Mouse (Mus musculus): ENCODE measurements around the gene Ly86. TPM values are rescaled to one million over a fixed set of nuclear protein-coding genes. Genes with fewer than 3 reads are reported as not detected.

Ly86 gene
- polyA plus RNA-seq, 1 experiment from 2014 or later: 11.9 TPM

- no peak overlapping the region for H3K9ac ChIP-seq (ENCODE audit: low read length)
- no peaks in the 10 kb centered on the region for H3K9me3 ChIP-seq (ENCODE audit: control insufficient read depth, low read length)
- H3K4me1 ChIP-seq (replicated peaks; ENCODE audit: control insufficient read depth, insufficient read depth, low read length): peaks cover 10% of the 10 kb centered on the region; the same call in 1 of the 2 replicates
- H3K36me3 ChIP-seq (ENCODE audit: control insufficient read depth, insufficient read depth, low read length): no peaks in the 10 kb centered on the region
- H3K27me3 ChIP-seq (replicated peaks; ENCODE audit: control insufficient read depth, insufficient read depth, low read length): peaks cover 11% of the 10 kb centered on the region; the same call in 1 of the 2 replicates
- WGBS: 93% methylated on average over 2 of the region's 2 CpGs
- H3K4me2 ChIP-seq (ENCODE audit: low read length): no peak overlapping the region
- no peak overlapping the region for H3K27ac ChIP-seq (ENCODE audit: low read depth)
- H3K4me3 ChIP-seq (ENCODE audit: low read depth, low read length): no peak overlapping the region
- no peak for ATAC-seq (replicated peaks; ENCODE audit: low FRiP score, low TSS enrichment, low read depth)
- DNase-seq (ENCODE audit: low spot score): no peak
Measured at GRCm38 (mm10) chr13:37431707-37432106, 86.7 kb downstream of the Ly86 start.

- DNase-seq (ENCODE audit: low spot score) (no peak), ATAC-seq (replicated peaks; ENCODE audit: low FRiP score, low TSS enrichment, low read depth) (no peak)
- peaks cover 20% of the 10 kb centered on the region for H3K27me3 ChIP-seq (replicated peaks; ENCODE audit: control insufficient read depth, insufficient read depth, low read length)
- no peak overlapping the region for H3K4me2 ChIP-seq (ENCODE audit: low read length)
- no peak overlapping the region for H3K9ac ChIP-seq (ENCODE audit: low read length)
- peaks cover 10% of the 10 kb centered on the region; the same call in 1 of the 2 replicates for H3K4me1 ChIP-seq (replicated peaks; ENCODE audit: control insufficient read depth, insufficient read depth, low read length)
- no peak overlapping the region for H3K27ac ChIP-seq (ENCODE audit: low read depth)
- H3K4me3 ChIP-seq (ENCODE audit: low read depth, low read length): no peak overlapping the region
- no peaks in the 10 kb centered on the region for H3K36me3 ChIP-seq (ENCODE audit: control insufficient read depth, insufficient read depth, low read length)
- WGBS: 35% methylated on average over 4 of the region's 4 CpGs
- no peaks in the 10 kb centered on the region for H3K9me3 ChIP-seq (ENCODE audit: control insufficient read depth, low read length)
Measured at GRCm38 (mm10) chr13:37432653-37433052, 87.6 kb downstream of the Ly86 start.

- no peak overlapping the region for H3K4me3 ChIP-seq (ENCODE audit: low read depth, low read length)
- H3K9ac ChIP-seq (ENCODE audit: low read length): no peak overlapping the region
- H3K27me3 ChIP-seq (replicated peaks; ENCODE audit: control insufficient read depth, insufficient read depth, low read length): peaks cover 21% of the 10 kb centered on the region
- no peak overlapping the region for H3K4me2 ChIP-seq (ENCODE audit: low read length)
- H3K9me3 ChIP-seq (ENCODE audit: control insufficient read depth, low read length): no peaks in the 10 kb centered on the region
- WGBS: 28% methylated on average over 3 of the region's 3 CpGs
- H3K27ac ChIP-seq (ENCODE audit: low read depth): no peak overlapping the region
- ATAC-seq (replicated peaks; ENCODE audit: low FRiP score, low TSS enrichment, low read depth) (no peak), DNase-seq (ENCODE audit: low spot score) (no peak)
- H3K36me3 ChIP-seq (ENCODE audit: control insufficient read depth, insufficient read depth, low read length): no peaks in the 10 kb centered on the region
- H3K4me1 ChIP-seq (replicated peaks; ENCODE audit: control insufficient read depth, insufficient read depth, low read length): peaks cover 10% of the 10 kb centered on the region; the same call in 1 of the 2 replicates
Measured at GRCm38 (mm10) chr13:37433142-37433541, 88.1 kb downstream of the Ly86 start.

- WGBS: 11% methylated on average over 3 of the region's 3 CpGs
- peak overlapping the region; percentile 76 for H3K4me2 ChIP-seq (ENCODE audit: low read length)
- peaks cover 10% of the 10 kb centered on the region; the same call in 1 of the 2 replicates for H3K4me1 ChIP-seq (replicated peaks; ENCODE audit: control insufficient read depth, insufficient read depth, low read length)
- H3K4me3 ChIP-seq (ENCODE audit: low read depth, low read length): no peak overlapping the region
- DNase-seq (ENCODE audit: low spot score): no peak
- peaks cover 21% of the 10 kb centered on the region for H3K27me3 ChIP-seq (replicated peaks; ENCODE audit: control insufficient read depth, insufficient read depth, low read length)
- no peak overlapping the region for H3K27ac ChIP-seq (ENCODE audit: low read depth)
- no peak; the same call in 1 of the 2 replicates for ATAC-seq (replicated peaks; ENCODE audit: low FRiP score, low TSS enrichment, low read depth)
- H3K36me3 ChIP-seq (ENCODE audit: control insufficient read depth, insufficient read depth, low read length): no peaks in the 10 kb centered on the region
- no peaks in the 10 kb centered on the region for H3K9me3 ChIP-seq (ENCODE audit: control insufficient read depth, low read length)
- no peak overlapping the region for H3K9ac ChIP-seq (ENCODE audit: low read length)
Measured at GRCm38 (mm10) chr13:37433730-37434129, 88.7 kb downstream of the Ly86 start.

GRCm38 (mm10) chr13:37434137-37434772 is 89.2 kb downstream of the Ly86 start:
- Histone ChIP-seq H3K9ac (ENCODE audit: low read length) (peak overlapping the region; percentile 55), H3K9me3 (ENCODE audit: control insufficient read depth, low read length) (no peaks in the 10 kb centered on the region), H3K4me1 (replicated peaks; ENCODE audit: control insufficient read depth, insufficient read depth, low read length) (peaks cover 10% of the 10 kb centered on the region; the same call in 1 of the 2 replicates), H3K27ac (ENCODE audit: low read depth) (peak overlapping the region; percentile 48), H3K4me2 (ENCODE audit: low read length) (peak overlapping the region; percentile 76), H3K27me3 (replicated peaks; ENCODE audit: control insufficient read depth, insufficient read depth, low read length) (peaks cover 21% of the 10 kb centered on the region), H3K36me3 (ENCODE audit: control insufficient read depth, insufficient read depth, low read length) (no peaks in the 10 kb centered on the region), H3K4me3 (ENCODE audit: low read depth, low read length) (peak overlapping the region; percentile 44)
- DNase-seq (ENCODE audit: low spot score) (peak; percentile 87), ATAC-seq (replicated peaks; ENCODE audit: low FRiP score, low TSS enrichment, low read depth) (peak; percentile 53; the same call in 1 of the 2 replicates)
- WGBS: under 1% methylated on average over 19 of the region's 19 CpGs

- H3K36me3 ChIP-seq (ENCODE audit: control insufficient read depth, insufficient read depth, low read length): no peaks in the 10 kb centered on the region
- no peak overlapping the region for H3K27ac ChIP-seq (ENCODE audit: low read depth)
- peak overlapping the region; percentile 55 for H3K9ac ChIP-seq (ENCODE audit: low read length)
- no peak for ATAC-seq (replicated peaks; ENCODE audit: low FRiP score, low TSS enrichment, low read depth)
- no peak for DNase-seq (ENCODE audit: low spot score)
- 21% methylated on average over 9 of the region's 9 CpGs for WGBS
- peak overlapping the region; percentile 76 for H3K4me2 ChIP-seq (ENCODE audit: low read length)
- H3K4me3 ChIP-seq (ENCODE audit: low read depth, low read length): peak overlapping the region; percentile 44
- peaks cover 10% of the 10 kb centered on the region; the same call in 1 of the 2 replicates for H3K4me1 ChIP-seq (replicated peaks; ENCODE audit: control insufficient read depth, insufficient read depth, low read length)
- H3K9me3 ChIP-seq (ENCODE audit: control insufficient read depth, low read length): no peaks in the 10 kb centered on the region
- H3K27me3 ChIP-seq (replicated peaks; ENCODE audit: control insufficient read depth, insufficient read depth, low read length): peaks cover 21% of the 10 kb centered on the region
Measured at GRCm38 (mm10) chr13:37434841-37435240, 89.8 kb downstream of the Ly86 start.

GRCm38 (mm10) chr13:37436267-37437013 is 91.4 kb downstream of the Ly86 start:
- no peak overlapping the region for H3K4me3 ChIP-seq (ENCODE audit: low read depth, low read length)
- H3K27ac ChIP-seq (ENCODE audit: low read depth): no peak overlapping the region
- no peak overlapping the region for H3K4me2 ChIP-seq (ENCODE audit: low read length)
- DNase-seq (ENCODE audit: low spot score) (no peak), ATAC-seq (replicated peaks; ENCODE audit: low FRiP score, low TSS enrichment, low read depth) (no peak)
- H3K36me3 ChIP-seq (ENCODE audit: control insufficient read depth, insufficient read depth, low read length): no peaks in the 10 kb centered on the region
- no peak overlapping the region for H3K9ac ChIP-seq (ENCODE audit: low read length)
- no peaks in the 10 kb centered on the region for H3K9me3 ChIP-seq (ENCODE audit: control insufficient read depth, low read length)
- peaks cover 14% of the 10 kb centered on the region; the same call in 1 of the 2 replicates for H3K4me1 ChIP-seq (replicated peaks; ENCODE audit: control insufficient read depth, insufficient read depth, low read length)
- peaks cover 21% of the 10 kb centered on the region for H3K27me3 ChIP-seq (replicated peaks; ENCODE audit: control insufficient read depth, insufficient read depth, low read length)
- 25% methylated on average over 18 of the region's 18 CpGs for WGBS

- Histone ChIP-seq H3K9me3 (ENCODE audit: control insufficient read depth, low read length) (no peaks in the 10 kb centered on the region), H3K4me3 (ENCODE audit: low read depth, low read length) (no peak overlapping the region), H3K4me1 (replicated peaks; ENCODE audit: control insufficient read depth, insufficient read depth, low read length) (peaks cover 16% of the 10 kb centered on the region; the same call in 1 of the 2 replicates), H3K27me3 (replicated peaks; ENCODE audit: control insufficient read depth, insufficient read depth, low read length) (peaks cover 21% of the 10 kb centered on the region), H3K27ac (ENCODE audit: low read depth) (no peak overlapping the region), H3K9ac (ENCODE audit: low read length) (no peak overlapping the region), H3K36me3 (ENCODE audit: control insufficient read depth, insufficient read depth, low read length) (no peaks in the 10 kb centered on the region), H3K4me2 (ENCODE audit: low read length) (no peak overlapping the region)
- 88% methylated on average over 4 of the region's 4 CpGs for WGBS
- ATAC-seq (replicated peaks; ENCODE audit: low FRiP score, low TSS enrichment, low read depth): no peak
- DNase-seq (ENCODE audit: low spot score): no peak
Measured at GRCm38 (mm10) chr13:37438788-37439187, 93.8 kb downstream of the Ly86 start.

Measured in intestine, embryonic 14.5 days (tissue).